Mouse (Mus musculus) heart, embryonic 13.5 days (tissue): ENCODE data around the gene Zmynd10. TPM values are rescaled to one million over a fixed set of nuclear protein-coding genes. Genes with fewer than 3 reads are reported as not detected.

Experiments
- ATAC-seq: fragments of 200-750 bp; cut with Nextera tagmentation; 2 replicates; pipeline ENCODE4 v1.8.0; 2017; ENCODE audit warnings: moderate TSS enrichment; ENCODE audit not compliant: insufficient number of reproducible peaks, low FRiP score, low TSS enrichment; ENCODE audit errors: extremely low read depth
- H3K27ac ChIP-seq: fragments of 300-500 bp; sonication (generic); replicated peaks from 2 replicates; pipeline ENCODE4 v1.5.1; 2015; ENCODE audit warnings: moderate library complexity, mild to moderate bottlenecking, inconsistent platforms
- H3K27me3 ChIP-seq: fragments of 300-500 bp; sonication (generic); replicated peaks from 2 replicates; pipeline ENCODE4 v1.6.1; 2015; ENCODE audit warnings: mild to moderate bottlenecking, inconsistent platforms
- H3K36me3 ChIP-seq: fragments of 300-500 bp; sonication (generic); 2 replicates; pipeline ENCODE4 v1.6.1; 2015; ENCODE audit warnings: mild to moderate bottlenecking, inconsistent platforms
- H3K4me1 ChIP-seq: fragments of 300-500 bp; sonication (generic); 2 replicates; pipeline ENCODE4 v1.6.1; 2015; ENCODE audit warnings: inconsistent platforms
- H3K4me2 ChIP-seq: fragments of 300-500 bp; sonication (generic); 2 replicates; pipeline ENCODE4 v1.6.1; 2015; ENCODE audit warnings: inconsistent platforms, mild to moderate bottlenecking, moderate library complexity
- H3K4me3 ChIP-seq: fragments of 300-500 bp; sonication (generic); 2 replicates; pipeline ENCODE4 v1.5.1; 2015; ENCODE audit warnings: moderate library complexity, mild to moderate bottlenecking, inconsistent platforms
- H3K9ac ChIP-seq: fragments of 300-500 bp; sonication (generic); 2 replicates; pipeline ENCODE4 v1.6.1; 2015; ENCODE audit warnings: inconsistent platforms, mild to moderate bottlenecking, moderate library complexity
- H3K9me3 ChIP-seq: fragments of 300-500 bp; sonication (generic); 2 replicates; pipeline ENCODE4 v1.6.1; 2016; ENCODE audit warnings: inconsistent platforms
- WGBS: fragments of 180-500 bp; shearing (Covaris S2); methylation state at CpG from one replicate; pipeline ENCODE4 v1.1.7; 2015; ENCODE audit warnings: mixed read lengths; 5-methylcytosine and 5-hydroxymethylcytosine counted together
- polyA plus RNA-seq: library from polyadenylated mRNA; unstranded; fragments of >200 nt; fragmentation: Nextera tagmentation; extraction: Ambion mirVana; gene quantifications from 2 replicates; pipeline ENCODE4 v1.2.1, GENCODE M21; 2015

Zmynd10 gene
- not detected in 2 replicates for polyA plus RNA-seq

DNA sequence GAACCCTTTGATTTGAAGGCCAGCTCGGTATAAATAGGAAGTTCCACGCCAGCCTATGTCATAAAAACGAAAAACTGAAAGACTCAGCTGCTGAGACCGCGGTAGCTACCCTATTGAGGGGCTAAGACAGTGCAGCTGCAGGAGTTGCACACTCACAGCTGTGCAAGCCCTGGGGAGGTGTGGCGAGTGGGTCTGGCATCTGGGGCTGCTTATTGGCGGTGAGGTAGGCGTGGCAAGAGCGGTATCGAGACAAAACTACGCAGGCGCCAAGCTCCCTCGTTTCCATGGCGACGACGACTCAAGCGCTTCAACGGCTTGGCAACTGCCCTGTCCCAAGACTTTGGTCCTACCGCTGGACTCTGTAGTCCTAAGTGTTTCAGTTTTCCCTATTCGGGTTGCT lies at the start of gene Zmynd10:
TSS of gene Zmynd10 (plus strand) at position 273 of the 400 bp plus-strand sequence.
- H3K4me2 ChIP-seq: peak within 1 kb of the TSS; percentile 61
- 0 out of 2 replicates have a peak within 1 kb of the TSS, but pooled peaks have one; percentile 12 for H3K27ac ChIP-seq
- ATAC-seq: no peak
- H3K9me3 ChIP-seq: no peaks in the 10 kb centered on the region
- H3K9ac ChIP-seq: peak within 1 kb of the TSS; percentile 63
- peaks cover 38% of the 10 kb centered on the region for H3K4me1 ChIP-seq
- peak within 1 kb of the TSS; percentile 20 for H3K4me3 ChIP-seq
- peaks cover 23% of the 10 kb centered on the region for H3K36me3 ChIP-seq
- WGBS: 5% methylated on average over 20 of the region's 20 CpGs
- peaks cover 39% of the 10 kb centered on the region for H3K27me3 ChIP-seq

DNA sequence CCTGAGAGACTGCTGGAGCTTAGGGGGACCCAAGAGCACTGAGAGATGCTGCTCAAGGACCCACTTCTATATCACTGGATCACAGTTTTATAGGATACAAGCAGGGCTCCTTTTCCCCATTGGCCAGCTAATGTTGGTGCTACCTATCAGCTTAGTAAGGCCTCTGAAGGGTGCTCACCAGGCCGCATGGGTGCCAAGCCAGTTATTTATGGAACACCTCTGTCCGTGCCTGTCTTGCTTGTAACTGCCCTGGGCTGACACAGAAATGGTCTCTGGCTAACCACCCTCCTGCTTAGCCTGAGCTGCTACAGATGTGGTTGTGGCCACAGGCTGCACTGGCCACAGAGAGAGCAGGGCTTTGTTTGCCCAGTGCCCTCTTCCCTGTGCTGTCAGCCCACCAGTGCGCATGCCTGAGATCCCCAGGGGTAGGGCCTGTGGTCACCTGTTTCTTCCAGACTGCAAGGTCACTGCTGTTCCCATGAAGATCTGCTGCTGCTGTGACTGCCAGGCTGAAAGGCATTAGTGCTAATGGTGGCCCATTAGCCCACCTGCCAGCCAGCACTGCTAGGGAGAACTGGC lies 46.3 kb upstream of the Zmynd10 start:
- no peaks in the 10 kb centered on the region for H3K27me3 ChIP-seq
- H3K4me3 ChIP-seq: no peak overlapping the region
- H3K9me3 ChIP-seq: no peaks in the 10 kb centered on the region
- ATAC-seq: no peak
- no peak overlapping the region for H3K4me2 ChIP-seq
- H3K9ac ChIP-seq: no peak overlapping the region
- no peak overlapping the region; the same call in 1 of the 2 replicates for H3K27ac ChIP-seq
- H3K4me1 ChIP-seq: peaks cover 22% of the 10 kb centered on the region
- H3K36me3 ChIP-seq: no peaks in the 10 kb centered on the region
- 54% methylated on average over 3 of the region's 3 CpGs for WGBS

DNA sequence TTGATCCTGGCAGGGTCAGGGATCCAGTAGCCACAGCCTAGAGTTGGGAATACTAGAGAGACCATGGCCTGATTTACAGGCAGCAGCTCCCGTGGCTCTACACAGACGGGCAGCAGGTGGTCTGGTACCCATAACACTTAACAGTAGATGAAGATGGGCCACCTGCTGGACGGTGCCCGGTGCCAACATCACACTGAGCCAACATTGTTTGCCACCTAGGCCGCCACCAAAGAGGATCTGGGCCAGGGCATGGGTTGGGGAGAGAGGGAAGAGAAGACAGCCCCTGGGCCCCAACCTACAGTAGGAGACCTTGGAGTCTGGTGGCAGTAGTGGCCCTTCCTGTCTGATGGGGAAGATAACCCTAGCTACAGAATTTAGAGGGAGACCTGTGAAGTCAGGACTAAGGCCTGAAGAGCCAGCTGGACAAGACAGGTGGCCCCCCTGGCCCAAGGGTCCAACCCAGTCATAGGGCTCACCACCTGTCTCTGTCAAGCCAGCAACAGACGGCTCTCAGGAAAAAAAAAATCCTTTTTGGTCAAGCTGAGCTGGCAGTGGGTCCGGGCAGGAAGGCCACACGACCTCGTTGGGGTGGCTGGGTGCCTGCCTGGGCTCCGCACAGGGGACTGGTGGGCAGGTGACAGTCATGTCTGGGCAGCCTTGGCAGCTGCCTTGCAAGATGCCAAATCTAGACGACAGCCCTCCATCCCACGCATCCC lies 44.8 kb upstream of the Zmynd10 start:
- ATAC-seq: no peak
- H3K27ac ChIP-seq: no peak overlapping the region
- H3K36me3 ChIP-seq: no peaks in the 10 kb centered on the region
- H3K4me3 ChIP-seq: no peak overlapping the region
- no peak overlapping the region for H3K9ac ChIP-seq
- H3K27me3 ChIP-seq: 0 out of 2 replicates have a peak, but pooled peaks cover 6% of the 10 kb centered on the region
- no peaks in the 10 kb centered on the region for H3K9me3 ChIP-seq
- H3K4me1 ChIP-seq: peaks cover 27% of the 10 kb centered on the region
- no peak overlapping the region for H3K4me2 ChIP-seq
- 84% methylated on average over 12 of the region's 12 CpGs for WGBS

- Histone ChIP-seq H3K27ac (no peak overlapping the region), H3K9ac (no peak overlapping the region), H3K4me3 (no peak overlapping the region), H3K4me1 (peaks cover 44% of the 10 kb centered on the region), H3K4me2 (no peak overlapping the region), H3K36me3 (no peaks in the 10 kb centered on the region), H3K27me3 (0 out of 2 replicates have a peak, but pooled peaks cover 13% of the 10 kb centered on the region), H3K9me3 (no peaks in the 10 kb centered on the region)
- ATAC-seq: no peak
- 73% methylated on average over 19 of the region's 19 CpGs for WGBS
Observed at GRCm38 (mm10) chr9:107504662-107505537, 42.2 kb upstream of the Zmynd10 start.

- no peak overlapping the region for H3K4me2 ChIP-seq
- no peak overlapping the region; the same call in 1 of the 2 replicates for H3K9ac ChIP-seq
- ATAC-seq: no peak
- no peak overlapping the region for H3K27ac ChIP-seq
- 53% methylated on average over 10 of the region's 10 CpGs for whole genome bisulfite sequencing
- peaks cover 24% of the 10 kb centered on the region; the same call in 1 of the 2 replicates for H3K27me3 ChIP-seq
- no peaks in the 10 kb centered on the region for H3K9me3 ChIP-seq
- H3K4me3 ChIP-seq: no peak overlapping the region
- no peaks in the 10 kb centered on the region for H3K36me3 ChIP-seq
- peaks cover 48% of the 10 kb centered on the region for H3K4me1 ChIP-seq
Observed at GRCm38 (mm10) chr9:107508266-107508665, 38.8 kb upstream of the Zmynd10 start.

DNA sequence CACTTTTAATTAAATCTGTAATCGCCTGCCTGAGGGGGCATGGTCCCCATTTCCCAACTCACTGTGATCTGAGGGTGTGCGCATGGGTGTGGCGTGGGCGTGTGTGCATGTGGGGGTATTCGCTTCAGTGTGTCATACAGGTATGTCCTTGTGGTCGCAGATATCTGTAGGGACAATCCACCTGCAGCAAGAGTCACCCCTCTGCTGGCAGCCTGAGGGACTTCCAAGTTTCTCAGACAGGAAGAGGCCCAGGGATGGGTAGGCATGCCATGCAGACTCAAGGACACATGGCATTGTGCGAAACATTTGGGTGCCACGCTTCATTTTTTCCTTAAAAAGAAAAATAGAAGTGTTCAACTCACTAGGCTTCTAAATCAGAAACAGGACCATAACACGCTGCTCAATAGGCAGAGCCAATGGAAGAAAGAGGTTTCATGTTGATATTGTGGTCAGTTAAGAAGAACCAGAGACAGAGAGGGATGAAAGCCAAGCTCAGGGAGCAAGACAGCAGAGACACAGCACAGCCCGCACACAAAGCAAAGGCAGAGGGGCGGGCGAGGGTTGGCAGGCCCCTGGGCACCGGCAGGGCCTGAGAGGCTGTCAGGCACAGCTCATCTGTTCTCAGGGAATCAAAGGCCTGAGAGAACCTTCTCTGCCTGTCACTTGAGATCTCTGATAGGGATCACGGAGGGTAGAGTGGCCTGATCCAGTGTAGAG lies 36.6 kb upstream of the Zmynd10 start:
- Histone ChIP-seq H3K4me3 (no peak overlapping the region), H3K9me3 (no peaks in the 10 kb centered on the region), H3K27ac (no peak overlapping the region), H3K36me3 (no peaks in the 10 kb centered on the region), H3K9ac (no peak overlapping the region), H3K4me1 (peaks cover 36% of the 10 kb centered on the region), H3K27me3 (peaks cover 32% of the 10 kb centered on the region; the same call in 1 of the 2 replicates), H3K4me2 (no peak overlapping the region)
- ATAC-seq: no peak
- WGBS: 76% methylated on average over 14 of the region's 14 CpGs

DNA sequence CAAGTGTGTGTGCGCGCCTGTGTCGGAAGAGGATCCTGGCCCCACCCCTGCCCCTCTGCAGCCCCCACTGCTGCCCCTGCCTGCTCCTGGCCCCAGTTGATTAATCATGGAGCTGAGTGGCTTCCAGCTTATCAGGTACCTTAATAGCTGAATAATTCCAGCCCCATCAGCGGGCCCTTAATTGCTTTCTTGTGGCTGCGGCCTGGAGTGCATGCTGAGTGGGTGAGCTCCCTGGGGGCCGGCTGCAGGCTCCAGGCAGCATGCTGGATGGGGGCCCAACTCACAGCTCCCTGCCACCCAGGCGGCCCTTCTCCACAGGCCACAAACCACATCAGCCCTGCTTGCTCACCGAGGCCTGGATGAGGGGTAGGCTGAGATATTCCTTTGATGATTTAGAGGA lies 35.7 kb upstream of the Zmynd10 start:
- Histone ChIP-seq H3K27ac (no peak overlapping the region), H3K9ac (peak overlapping the region; percentile 47; the same call in 1 of the 2 replicates)
- 42% methylated on average over 8 of the region's 8 CpGs for WGBS

GRCm38 (mm10) chr9:107512326-107512725 lies 34.8 kb upstream of the Zmynd10 start:
- H3K27me3 ChIP-seq: peaks cover 26% of the 10 kb centered on the region; the same call in 1 of the 2 replicates
- ATAC-seq: no peak

More for the DNA sequence above, 35.7 kb upstream of the Zmynd10 start:
- H3K4me2 ChIP-seq: no peak overlapping the region
- peaks cover 28% of the 10 kb centered on the region; the same call in 1 of the 2 replicates for H3K27me3 ChIP-seq
- H3K36me3 ChIP-seq: no peaks in the 10 kb centered on the region
- ATAC-seq: no peak
- H3K9me3 ChIP-seq: no peaks in the 10 kb centered on the region
- no peak overlapping the region for H3K4me3 ChIP-seq
- H3K4me1 ChIP-seq: peaks cover 36% of the 10 kb centered on the region

DNA sequence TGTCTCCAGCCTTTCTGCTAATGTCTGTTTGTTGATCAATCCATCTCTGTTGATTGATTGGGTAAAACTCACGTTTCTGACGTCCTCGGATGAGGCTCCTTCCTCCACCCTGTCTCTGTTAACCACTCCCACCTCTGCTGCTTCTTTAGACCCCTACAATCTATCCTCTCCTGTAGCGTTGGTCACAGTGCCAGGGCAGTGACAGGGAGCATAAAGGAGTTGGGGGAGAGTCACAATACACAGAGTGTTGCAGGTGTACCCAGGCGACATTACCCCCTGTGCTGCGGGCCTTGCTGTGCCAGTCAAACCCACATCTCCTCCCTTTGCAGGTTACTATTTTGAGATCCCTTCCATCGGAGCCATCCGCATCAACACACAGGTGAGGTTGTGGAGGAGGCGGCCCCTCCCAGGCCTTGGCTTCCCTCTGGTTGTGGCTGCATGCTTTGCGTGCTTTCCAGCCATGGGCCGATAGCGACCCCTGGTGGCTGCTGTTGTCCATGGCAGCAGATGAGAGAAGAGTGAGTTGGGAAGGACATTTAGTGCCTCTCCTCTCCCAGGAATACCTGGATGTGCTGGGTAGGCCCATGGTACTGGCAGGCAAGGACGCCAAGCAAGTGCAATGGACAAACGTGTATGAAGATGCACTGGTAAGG lies 32.7 kb upstream of the Zmynd10 start:
- H3K27ac ChIP-seq: no peak overlapping the region
- WGBS: 27% methylated on average over 14 of the region's 14 CpGs
- H3K4me2 ChIP-seq: no peak overlapping the region
- no peak overlapping the region for H3K9ac ChIP-seq
- ATAC-seq: no peak
- H3K4me3 ChIP-seq: no peak overlapping the region
- peaks cover 16% of the 10 kb centered on the region for H3K4me1 ChIP-seq
- H3K9me3 ChIP-seq: no peaks in the 10 kb centered on the region
- no peaks in the 10 kb centered on the region for H3K36me3 ChIP-seq
- H3K27me3 ChIP-seq: peaks cover 19% of the 10 kb centered on the region; the same call in 1 of the 2 replicates

More at GRCm38 (mm10) chr9:107512326-107512725, 34.8 kb upstream of the Zmynd10 start:
- Histone ChIP-seq H3K9ac (no peak overlapping the region), H3K4me3 (no peak overlapping the region), H3K27ac (no peak overlapping the region), H3K4me1 (peaks cover 30% of the 10 kb centered on the region), H3K4me2 (no peak overlapping the region), H3K9me3 (no peaks in the 10 kb centered on the region), H3K36me3 (no peaks in the 10 kb centered on the region)
- 81% methylated on average over 16 of the region's 16 CpGs for WGBS

DNA sequence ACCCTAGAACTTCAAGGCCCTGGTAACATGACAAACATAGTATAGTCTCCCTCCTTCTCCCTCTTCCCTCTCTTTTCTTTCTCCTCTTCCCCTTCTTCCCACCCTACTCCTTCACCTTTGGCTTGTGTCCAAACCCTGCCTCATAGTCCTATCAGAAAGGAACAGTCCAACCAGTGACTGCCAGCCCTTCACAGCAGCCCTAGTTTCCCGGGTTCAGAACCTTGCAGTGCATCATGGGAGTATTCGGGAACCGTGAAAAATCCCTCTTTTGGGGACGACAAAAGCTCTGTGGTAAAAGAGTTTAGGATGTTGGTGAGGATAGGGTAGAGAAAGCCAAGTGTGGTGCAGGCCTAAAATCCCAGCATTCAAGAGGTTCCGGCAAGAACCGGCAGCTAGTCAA lies 26.8 kb upstream of the Zmynd10 start:
- Histone ChIP-seq H3K9ac (no peak overlapping the region), H3K4me2 (no peak overlapping the region), H3K27me3 (peaks cover 18% of the 10 kb centered on the region), H3K27ac (no peak overlapping the region), H3K36me3 (no peaks in the 10 kb centered on the region), H3K9me3 (no peaks in the 10 kb centered on the region), H3K4me1 (peaks cover 24% of the 10 kb centered on the region), H3K4me3 (no peak overlapping the region)
- no peak for ATAC-seq
- 66% methylated on average over 6 of the region's 6 CpGs for WGBS
